In the genomic region with DNA sequence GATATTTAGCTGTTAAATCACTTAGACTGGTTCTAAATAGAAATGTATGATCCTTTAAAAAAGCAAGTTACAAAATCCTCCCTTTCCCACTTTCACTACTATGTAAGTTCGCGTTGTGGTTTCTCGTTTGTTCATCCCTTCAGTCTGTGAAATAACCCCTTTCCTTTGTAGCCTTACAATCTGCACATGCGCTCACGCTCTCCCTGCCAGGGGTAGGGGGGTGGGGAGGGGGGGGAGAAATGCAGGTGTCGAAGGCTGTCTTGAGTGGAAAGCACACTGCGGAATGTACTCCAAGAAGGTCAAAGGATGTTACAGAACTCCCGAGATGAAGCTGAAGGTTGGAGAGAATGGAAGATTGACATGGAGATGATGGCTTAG, we compare ENCODE assay signal across 14 mouse cellular contexts. TPM values are rescaled to one million over a fixed set of nuclear protein-coding genes. Genes with fewer than 3 reads are reported as not detected.
DNase-seq lines count a peak whose midpoint lies in the region; ATAC-seq and TF ChIP-seq lines count a peak whose summit lies in the region.
"Had no signal": no experiment of that assay in that cellular context is flagged by ENCODE, and none has a peak within 500 bp of the region (broad histone marks: within the 10 kb centered on the region; RNA-seq: fewer than 3 reads in every experiment).

No protein-coding gene starts in this region.

- WGBS in bone marrow, adult 2 months = 38% methylated on average over 8 of the region's 8 CpGs
- WGBS in hindbrain, embryonic 13.5 days = 39% methylated on average over 8 of the region's 8 CpGs
- 21% methylated on average over 8 of the region's 8 CpGs for WGBS in midbrain, embryonic 16.5 days

- H3K27me3 ChIP-seq in hindbrain, embryonic 13.5 days = no peaks in the 10 kb centered on the region
- H3K27me3 ChIP-seq in midbrain, embryonic 16.5 days (ENCODE audit: control insufficient read depth, insufficient read depth, low read depth, low read length) = no peaks in the 10 kb centered on the region
- H3K27me3 ChIP-seq: heart, embryonic 12.5 days; limb, embryonic 13.5 days; megakaryocyte, embryonic 14.5 days; stomach, embryonic 15.5 days had no signal

- peaks cover 6% of the 10 kb centered on the region; the same call in 1 of the 2 replicates for H3K4me1 ChIP-seq in bone marrow, adult 2 months (ENCODE audit: control insufficient read depth, insufficient read depth, low read length)
- H3K4me1 ChIP-seq in hindbrain, embryonic 13.5 days (replicated peaks) = peaks cover 33% of the 10 kb centered on the region
- peaks cover 15% of the 10 kb centered on the region for H3K4me1 ChIP-seq in midbrain, embryonic 16.5 days (ENCODE audit: control insufficient read depth, insufficient read depth, low read length)

- no peak for TF ChIP-seq POLR2A in bone marrow, adult 2 months (IDR thresholded peaks at IDR 0.05; ENCODE audit: borderline replicate concordance, control insufficient read depth, low read depth, low read length)

- no peak for TF ChIP-seq CTCF in bone marrow, adult 2 months (IDR thresholded peaks at IDR 0.05; ENCODE audit: control insufficient read depth, insufficient read depth, low read length)

- no peak overlapping the region for H3K4me2 ChIP-seq in hindbrain, embryonic 13.5 days
- peak overlapping the region; percentile 25; the same call in 1 of the 2 replicates for H3K4me2 ChIP-seq in midbrain, embryonic 16.5 days (ENCODE audit: low read length)

- no peaks in the 10 kb centered on the region for H3K36me3 ChIP-seq in hindbrain, embryonic 13.5 days
- no peaks in the 10 kb centered on the region for H3K36me3 ChIP-seq in midbrain, embryonic 16.5 days (ENCODE audit: control insufficient read depth, insufficient read depth, low read length)
- H3K36me3 ChIP-seq: heart, embryonic 12.5 days; limb, embryonic 13.5 days; stomach, embryonic 15.5 days had no signal

- DNase-seq in CD4-positive helper T cell, adult 2 months (ENCODE audit: low read depth, low spot score) = peak; percentile 31
- DNase-seq in right cerebral cortex, postnatal 4 days = no peak
- no peak for DNase-seq in heart, adult 8-10 months (ENCODE audit: low spot score)
- DNase-seq in cerebellum, adult 9-11 months = no peak
- DNase-seq: adrenal gland, postnatal 10 days; lung, adult 2 months had no signal

- H3K9ac ChIP-seq in hindbrain, embryonic 13.5 days = no peak overlapping the region
- H3K9ac ChIP-seq in midbrain, embryonic 16.5 days (ENCODE audit: low read depth, low read length) = no peak overlapping the region
- H3K9ac ChIP-seq: heart, embryonic 12.5 days; limb, embryonic 13.5 days; stomach, embryonic 15.5 days had no signal

- H3K27ac ChIP-seq in bone marrow, adult 2 months (ENCODE audit: control insufficient read depth, insufficient read depth, low read depth, low read length, poor library complexity) = peak overlapping the region; percentile 57; the same call in 1 of the 2 replicates
- 0 out of 2 replicates have a peak overlapping the region, but pooled peaks have one; percentile 42 for H3K27ac ChIP-seq in hindbrain, embryonic 13.5 days
- peak overlapping the region; percentile 61 for H3K27ac ChIP-seq in midbrain, embryonic 16.5 days (ENCODE audit: low read length)
- H3K27ac ChIP-seq: kidney, postnatal 0 days; limb, embryonic 13.5 days; stomach, embryonic 15.5 days had no signal

- H3K9me3 ChIP-seq in hindbrain, embryonic 13.5 days = no peaks in the 10 kb centered on the region
- H3K9me3 ChIP-seq in midbrain, embryonic 16.5 days (replicated peaks; ENCODE audit: control insufficient read depth, low read length, poor library complexity, severe bottlenecking) = no peaks in the 10 kb centered on the region
- H3K9me3 ChIP-seq: heart, embryonic 12.5 days; limb, embryonic 13.5 days; megakaryocyte, embryonic 14.5 days; stomach, embryonic 15.5 days had no signal

- no peak for ATAC-seq in hindbrain, embryonic 13.5 days (ENCODE audit: low FRiP score)
- ATAC-seq in midbrain, embryonic 16.5 days = 0 out of 2 replicates have a peak, but pooled peaks have one; percentile 26

- no peak overlapping the region for H3K4me3 ChIP-seq in bone marrow, adult 2 months (replicated peaks; ENCODE audit: control insufficient read depth, low read depth, low read length)
- H3K4me3 ChIP-seq in hindbrain, embryonic 13.5 days = no peak overlapping the region
- H3K4me3 ChIP-seq in midbrain, embryonic 16.5 days (ENCODE audit: low read depth, low read length) = no peak overlapping the region; the same call in 1 of the 2 replicates
- H3K4me3 ChIP-seq: stomach, embryonic 15.5 days had no signal

RNA-seq across cellular contexts. Expression of a gene that starts 2.5 kb away (rescaled TPM):
- polyA plus RNA-seq in bone marrow, adult 2 months (2011; ENCODE audit: insufficient read depth, insufficient read length, low replicate concordance, missing spikeins) = 1.8 TPM in 1 of 2 replicates, not detected in the other
- 1.9 and 3.6 TPM in 2 replicates for polyA plus RNA-seq in hindbrain, embryonic 13.5 days (2015; fragmentation: Nextera tagmentation; extraction: Ambion mirVana)
- 3.2 and 4.2 TPM in 2 replicates for polyA plus RNA-seq in midbrain, embryonic 16.5 days (2015; fragmentation: Nextera tagmentation; extraction: Ambion mirVana)
- total RNA-seq in heart, adult 8-10 months (2022) = under 1 TPM; 0.52 to 1.00 (median 0.70) TPM
